Mouse (Mus musculus) spleen, adult 2 months (tissue): ENCODE results near the gene Ern1.

Experiments
- CTCF ChIP-seq: fragments of 200-500 bp; IDR thresholded peaks from 2 replicates; pipeline ENCODE4 v1.5.1; 2011; ENCODE audit warnings: mild to moderate bottlenecking, inconsistent platforms; ENCODE audit not compliant: insufficient read depth, insufficient read length, insufficient replicate concordance; ENCODE audit errors: extremely low read depth
- POLR2A ChIP-seq: fragments of 200-500 bp; IDR thresholded peaks from 2 replicates; pipeline ENCODE4 v1.6.1; 2011; ENCODE audit warnings: low read depth, low read length, inconsistent platforms

- TF ChIP-seq POLR2A, result no peak
- no peak for TF ChIP-seq CTCF
Measured at GRCm38 (mm10) chr11:106489036-106489693, 1.5 kb upstream of the Ern1 start.
